Mouse (Mus musculus) kidney, postnatal 25 days (tissue): ENCODE data around the gene Gm5152.
"Not testable (repeated sequence)": the region's sequence is repeated elsewhere in the genome, so short reads cannot be mapped to it uniquely, and the experiment has no call there.

Source experiments
- DNase-seq, 2 experiments: peaks; one replicate each; pipeline ENCODE4 v3.0.0; 2021; ENCODE audit warnings: mixed read lengths in 2 of 2

Gene Gm5152

GRCm38 (mm10) chr5:10246426-10246825 lies at the start of gene Gm5152:
Gm5152 (minus strand) TSS chr5:10246526.
- not testable (repeated sequence) for DNase-seq

GRCm38 (mm10) chr5:10254768-10255167 lies 8.4 kb upstream of the Gm5152 start:
- not testable (repeated sequence) for DNase-seq

GRCm38 (mm10) chr5:10245770-10246169 lies 556 bp downstream of the Gm5152 start:
- DNase-seq, result not testable (repeated sequence)

- DNase-seq, result not testable (repeated sequence)
Measured at GRCm38 (mm10) chr5:10240436-10240835, 5.9 kb downstream of the Gm5152 start.

GRCm38 (mm10) chr5:10220317-10220716 lies 26.0 kb downstream of the Gm5152 start:
- no peak for DNase-seq

- no peak for DNase-seq
Measured at GRCm38 (mm10) chr5:10203067-10203466, 43.3 kb downstream of the Gm5152 start.

GRCm38 (mm10) chr5:10196880-10197279 lies 49.4 kb downstream of the Gm5152 start:
- no peak for DNase-seq
